Mouse (Mus musculus) E14TG2a.4 (cell line): ENCODE results near the gene Trpm3.

Experiments
- H3K27me3 ChIP-seq: 2 replicates; pipeline ENCODE4 v1.6.1; 2014; ENCODE audit warnings: low read length, control low read depth; ENCODE audit not compliant: insufficient read depth
- H3K36me3 ChIP-seq: 2 replicates; pipeline ENCODE4 v1.6.1; 2014; ENCODE audit warnings: low read length, control low read depth; ENCODE audit not compliant: insufficient read depth
- H3K4me1 ChIP-seq: replicated peaks from 2 replicates; pipeline ENCODE4 v1.6.1; 2014; ENCODE audit warnings: low read depth, low read length, control low read depth
- H3K4me3 ChIP-seq: replicated peaks from 2 replicates; pipeline ENCODE4 v1.5.1; 2014; ENCODE audit warnings: mild to moderate bottlenecking, low read length
- H3K9me3 ChIP-seq: 2 replicates; pipeline ENCODE4 v1.6.1; 2014; ENCODE audit warnings: low read length, control low read depth
- CTCF ChIP-seq: conservative IDR thresholded peaks from 2 replicates; pipeline ENCODE4 v1.5.1; 2014; ENCODE audit warnings: low read length
- NANOG ChIP-seq: IDR thresholded peaks from 2 replicates; pipeline ENCODE4 v1.6.1; 2014; ENCODE audit warnings: borderline replicate concordance, low read length, mixed read lengths
- POU5F1 ChIP-seq: IDR thresholded peaks from 2 replicates; pipeline ENCODE4 v1.6.1; 2014; ENCODE audit warnings: low read length, borderline replicate concordance

Trpm3 gene

DNA sequence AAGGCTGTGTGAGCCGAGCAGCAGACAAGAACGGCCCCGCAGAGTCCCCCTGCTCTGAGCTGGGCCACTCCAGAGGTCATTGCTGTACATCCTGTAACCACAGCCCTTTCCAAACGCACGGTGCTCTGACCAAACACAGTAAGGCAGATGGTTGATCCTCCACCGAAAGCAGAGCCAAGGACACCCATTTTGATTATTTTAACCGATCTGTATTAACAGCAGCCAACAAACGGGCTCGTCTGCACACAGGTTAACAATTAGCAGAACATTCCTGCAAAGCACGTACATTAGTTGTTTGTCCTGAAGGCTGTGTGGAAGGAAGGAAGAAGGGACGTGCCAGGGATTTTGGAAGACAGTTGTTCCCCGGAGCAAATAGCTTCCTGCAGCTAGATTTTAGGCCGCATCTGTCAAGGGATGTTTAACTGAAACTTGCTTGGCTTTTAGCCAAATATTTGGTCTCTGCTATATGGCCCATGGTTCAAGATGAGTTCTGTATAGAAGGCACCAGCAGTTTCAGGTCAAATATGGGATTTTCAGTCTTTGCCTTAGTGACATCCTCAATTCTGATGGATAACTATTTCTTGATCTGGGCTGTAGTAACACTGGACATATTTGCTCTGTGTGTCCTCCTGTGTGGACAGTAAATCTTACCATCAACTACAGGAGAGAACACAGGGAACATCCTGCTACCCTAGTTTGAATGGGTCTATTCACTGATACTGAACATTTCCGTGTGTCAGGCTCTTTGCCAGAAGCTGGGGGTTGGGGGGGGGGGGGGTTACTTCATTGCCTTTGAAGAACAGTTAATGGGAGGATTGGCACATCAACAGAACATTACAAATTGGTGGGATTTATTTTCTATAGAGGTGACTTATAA lies 800.2 kb downstream of the Trpm3 start:
- Histone ChIP-seq H3K4me1 (peaks cover 8% of the 10 kb centered on the region; the same call in 1 of the 2 replicates), H3K27me3 (no peaks in the 10 kb centered on the region), H3K4me3 (no peak overlapping the region), H3K36me3 (no peaks in the 10 kb centered on the region), H3K9me3 (no peaks in the 10 kb centered on the region)
- no peak for TF ChIP-seq CTCF

DNA sequence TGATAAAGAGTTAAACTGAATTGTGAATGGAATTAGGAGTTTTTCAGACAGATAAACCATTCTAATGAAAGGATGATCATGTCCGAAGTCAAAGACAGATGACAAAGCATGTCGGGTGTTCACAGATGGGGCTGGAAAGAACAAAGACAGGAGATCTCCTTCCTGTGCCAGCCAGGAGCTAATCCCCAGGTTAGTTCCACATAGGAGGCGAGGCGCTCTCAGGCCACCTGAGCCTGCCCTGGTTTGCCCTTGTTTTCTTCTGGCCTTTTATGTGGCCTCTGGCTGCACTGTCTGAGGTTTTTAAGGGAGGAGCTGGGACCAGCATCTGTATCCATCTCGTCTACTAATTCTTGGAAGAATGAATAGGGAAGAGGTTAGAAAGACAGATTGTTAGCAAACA lies 801.0 kb downstream of the Trpm3 start:
- Histone ChIP-seq H3K9me3 (no peaks in the 10 kb centered on the region), H3K27me3 (no peaks in the 10 kb centered on the region), H3K4me1 (peaks cover 8% of the 10 kb centered on the region; the same call in 1 of the 2 replicates), H3K4me3 (no peak overlapping the region), H3K36me3 (no peaks in the 10 kb centered on the region)
- TF ChIP-seq POU5F1 (no peak), NANOG (no peak), CTCF (no peak)

DNA sequence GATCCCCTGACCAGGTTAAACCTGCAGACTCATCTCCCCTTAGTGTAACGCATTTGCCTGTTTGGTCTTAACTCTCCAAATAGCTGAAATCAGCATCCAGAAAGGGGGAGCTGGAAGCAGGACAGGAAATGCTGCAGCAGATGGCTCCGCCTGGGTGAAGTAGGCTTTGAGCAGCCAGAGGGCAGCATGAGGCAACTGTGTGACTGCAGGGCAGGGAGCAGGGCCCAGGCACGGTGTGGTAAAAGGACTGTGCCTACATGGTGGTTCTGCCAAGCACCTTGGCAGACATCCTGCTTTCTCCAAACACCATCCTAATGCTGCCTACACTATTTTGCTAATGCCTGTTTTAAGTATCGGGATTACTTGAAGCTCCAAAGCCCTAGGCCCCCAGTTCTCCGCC lies 801.6 kb downstream of the Trpm3 start:
- no peaks in the 10 kb centered on the region for H3K36me3 ChIP-seq
- no peak for TF ChIP-seq POU5F1
- no peak for TF ChIP-seq NANOG
- TF ChIP-seq CTCF, result no peak
- H3K4me1 ChIP-seq, result peaks cover 8% of the 10 kb centered on the region; the same call in 1 of the 2 replicates
- no peaks in the 10 kb centered on the region for H3K9me3 ChIP-seq
- no peak overlapping the region for H3K4me3 ChIP-seq
- H3K27me3 ChIP-seq, result no peaks in the 10 kb centered on the region

DNA sequence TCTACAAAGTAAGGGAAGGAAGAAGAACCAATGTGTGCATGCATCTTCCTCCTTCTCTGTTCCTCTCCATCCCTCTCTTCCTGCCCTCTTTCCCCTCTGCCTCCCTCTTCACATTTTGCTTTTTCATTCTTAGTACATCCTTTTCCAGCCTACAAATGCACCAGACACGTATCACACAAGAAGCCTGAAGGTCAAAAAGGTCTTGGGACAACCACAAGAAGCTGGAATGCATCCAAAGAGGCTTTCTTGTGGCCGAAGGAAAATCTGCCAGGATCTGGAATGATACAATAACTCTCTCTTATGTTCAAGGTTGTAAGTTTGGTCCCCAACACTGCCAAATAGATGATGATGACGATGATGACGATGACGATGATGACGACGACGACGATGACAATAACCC lies 802.1 kb downstream of the Trpm3 start:
- Histone ChIP-seq H3K4me3 (no peak overlapping the region), H3K27me3 (no peaks in the 10 kb centered on the region), H3K4me1 (peaks cover 8% of the 10 kb centered on the region; the same call in 1 of the 2 replicates), H3K36me3 (no peaks in the 10 kb centered on the region), H3K9me3 (no peaks in the 10 kb centered on the region)
- TF ChIP-seq NANOG, result no peak
- TF ChIP-seq POU5F1, result no peak
- TF ChIP-seq CTCF, result no peak

DNA sequence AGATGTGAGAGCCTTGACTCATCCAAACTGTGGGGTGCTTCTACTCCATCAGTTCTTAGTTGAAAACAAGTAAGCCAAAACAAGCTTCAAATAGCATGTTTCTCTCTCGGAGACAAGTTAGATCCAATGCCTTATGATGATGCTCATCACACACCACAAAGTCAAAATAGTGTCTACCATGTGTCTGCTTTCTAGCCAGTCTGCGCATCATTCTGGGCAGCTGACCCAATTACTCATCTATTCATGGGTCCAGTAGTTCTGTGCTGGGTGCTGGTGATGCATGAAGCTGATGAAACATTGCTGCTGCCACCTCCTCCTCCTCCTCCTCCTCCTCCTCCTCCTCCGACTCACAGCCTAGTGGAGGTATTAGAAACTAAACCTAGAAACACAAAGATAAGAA lies 813.6 kb downstream of the Trpm3 start:
- Histone ChIP-seq H3K9me3 (no peaks in the 10 kb centered on the region), H3K4me3 (no peak overlapping the region), H3K4me1 (no peaks in the 10 kb centered on the region), H3K27me3 (no peaks in the 10 kb centered on the region), H3K36me3 (no peaks in the 10 kb centered on the region)
- no peak for TF ChIP-seq POU5F1
- TF ChIP-seq NANOG, result no peak

DNA sequence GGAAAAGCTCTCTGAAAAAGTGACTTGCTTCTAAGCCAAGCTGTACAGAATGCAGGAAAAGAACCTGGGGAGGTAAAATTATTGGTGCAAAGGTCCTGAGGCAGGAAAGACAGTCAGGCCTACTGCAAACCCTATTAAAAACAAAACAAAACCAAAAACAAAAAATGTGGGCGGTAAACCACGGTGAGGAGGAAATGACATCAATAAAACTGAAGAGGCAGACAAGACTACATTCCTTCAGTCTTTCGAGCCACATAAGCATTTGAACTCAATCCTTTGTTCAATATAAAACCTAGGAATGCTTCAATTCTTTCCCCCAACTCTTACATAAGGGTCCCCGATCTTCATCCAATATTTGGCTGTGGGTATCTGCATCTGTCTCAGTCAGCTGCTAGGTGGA lies 814.3 kb downstream of the Trpm3 start:
- Histone ChIP-seq H3K4me3 (no peak overlapping the region), H3K9me3 (no peaks in the 10 kb centered on the region), H3K4me1 (no peaks in the 10 kb centered on the region), H3K27me3 (no peaks in the 10 kb centered on the region), H3K36me3 (no peaks in the 10 kb centered on the region)
- TF ChIP-seq POU5F1 (no peak), CTCF (no peak), NANOG (no peak)

DNA sequence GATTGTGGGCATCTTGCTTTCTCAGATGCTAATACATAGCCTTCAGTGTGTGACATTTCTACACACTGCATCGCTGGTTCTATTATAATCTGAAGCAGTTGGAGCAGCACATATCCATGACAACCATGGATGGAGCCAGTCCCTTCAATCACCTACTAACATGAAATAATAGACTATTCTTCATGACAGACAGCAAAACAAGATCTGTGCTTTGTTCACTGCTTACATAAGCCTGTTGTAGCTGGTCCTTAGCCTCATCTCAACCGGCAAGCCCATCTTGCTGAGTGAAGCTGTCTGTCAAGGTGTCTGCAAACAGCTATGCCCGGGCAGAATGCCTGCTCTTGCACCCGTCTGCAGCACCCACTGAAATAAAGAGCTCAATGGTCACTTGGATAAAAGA lies 819.6 kb downstream of the Trpm3 start:
- TF ChIP-seq NANOG (no peak), POU5F1 (no peak), CTCF (no peak)
- Histone ChIP-seq H3K36me3 (no peaks in the 10 kb centered on the region), H3K4me3 (no peak overlapping the region), H3K4me1 (peaks cover 19% of the 10 kb centered on the region), H3K27me3 (no peaks in the 10 kb centered on the region; the same call in 1 of the 2 replicates), H3K9me3 (no peaks in the 10 kb centered on the region)

DNA sequence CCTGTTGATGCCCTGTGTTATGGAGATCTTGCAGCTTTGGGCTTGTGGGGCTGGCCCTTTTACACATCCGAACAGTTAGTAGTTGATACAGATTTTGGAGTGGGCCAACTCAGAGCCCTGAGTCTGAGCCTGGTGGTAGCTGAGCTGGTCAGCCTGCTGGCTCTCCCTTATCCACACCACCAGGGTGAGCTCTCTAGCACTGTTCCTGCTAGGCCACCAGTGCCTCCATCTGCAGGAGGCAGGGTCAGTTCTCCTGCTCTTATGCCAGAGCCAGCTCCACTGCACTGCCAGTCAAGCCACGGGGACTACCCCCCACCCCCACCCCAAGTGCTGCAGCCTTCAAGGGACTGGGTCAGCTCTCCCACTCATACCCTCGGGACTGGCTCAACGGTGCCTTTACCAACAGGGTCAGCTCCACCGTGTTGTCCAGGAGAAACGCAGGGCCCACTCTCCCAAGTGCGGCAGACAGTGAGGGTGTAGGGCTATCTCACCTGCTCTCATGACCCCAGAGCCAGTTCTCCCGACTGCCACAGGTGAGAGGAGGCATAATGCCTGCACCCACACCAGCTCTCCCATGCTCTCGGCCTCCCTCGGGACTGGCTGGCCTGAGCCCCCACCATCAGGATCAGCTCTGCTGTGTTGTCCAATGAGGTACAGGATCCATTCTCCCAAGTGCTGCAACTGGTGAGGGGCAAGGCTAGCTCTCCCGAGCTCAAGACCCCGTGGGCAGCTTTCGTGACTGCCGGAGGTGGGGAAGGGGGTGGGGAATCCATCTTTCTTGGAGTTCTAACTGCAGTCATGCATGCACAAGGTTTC lies 821.8 kb downstream of the Trpm3 start:
- Histone ChIP-seq H3K27me3 (no peaks in the 10 kb centered on the region; the same call in 1 of the 2 replicates), H3K4me3 (no peak overlapping the region), H3K4me1 (peaks cover 19% of the 10 kb centered on the region), H3K9me3 (no peaks in the 10 kb centered on the region), H3K36me3 (no peaks in the 10 kb centered on the region)
- TF ChIP-seq NANOG, result no peak
- no peak for TF ChIP-seq POU5F1
